Mouse (Mus musculus) kidney, postnatal 25 days (tissue): ENCODE data around the gene Chrm1.

Experiments
- DNase-seq, 2 experiments: peaks; one replicate each; pipeline ENCODE4 v3.0.0; 2021; ENCODE audit warnings: mixed read lengths in 2 of 2

The Chrm1 gene

DNA sequence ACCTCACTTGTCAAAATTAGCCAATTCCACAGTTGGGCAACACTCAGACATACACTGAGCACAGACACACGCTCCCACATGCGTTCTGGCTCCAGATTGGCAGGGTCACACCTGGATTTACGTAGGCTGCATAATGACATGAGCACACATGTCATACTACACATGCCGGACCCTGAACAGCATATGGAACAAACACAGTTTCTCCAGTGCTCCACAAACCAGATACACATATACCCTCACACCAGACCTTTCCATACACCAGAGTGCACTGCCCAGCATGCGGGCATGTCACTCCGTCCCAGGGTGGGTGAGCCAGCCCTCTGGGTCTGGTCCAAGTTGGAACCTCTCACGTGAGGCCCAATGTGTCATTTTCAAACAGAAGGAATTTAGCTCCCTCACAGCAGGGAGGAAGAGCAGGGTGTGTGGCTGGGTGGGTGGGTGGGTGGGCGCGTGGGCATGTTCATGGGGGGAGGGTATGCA lies at the start of gene Chrm1:
Gene Chrm1 (plus strand): TSS at position 430 of the 480 bp plus-strand sequence.
- no peak for DNase-seq

DNA sequence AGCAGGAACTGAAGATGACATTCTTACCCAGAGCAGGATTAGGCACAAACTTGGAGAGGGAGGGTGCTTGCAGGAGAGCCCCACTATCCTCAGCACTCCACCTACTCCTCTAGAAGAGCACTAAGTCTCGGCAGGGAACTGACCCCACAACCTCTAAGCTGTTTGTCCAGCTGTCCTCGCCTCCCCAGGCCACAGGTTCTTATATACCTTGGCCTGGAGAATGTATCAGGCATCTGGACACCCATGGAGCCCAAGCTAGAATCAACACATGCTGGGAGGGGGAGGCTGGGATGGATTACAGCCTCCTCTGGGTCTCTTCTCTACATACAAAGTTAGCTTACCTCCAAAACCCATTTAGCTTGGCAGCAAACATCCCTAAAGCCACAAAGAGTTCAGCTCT lies 49.2 kb upstream of the Chrm1 start:
- no peak for DNase-seq

DNA sequence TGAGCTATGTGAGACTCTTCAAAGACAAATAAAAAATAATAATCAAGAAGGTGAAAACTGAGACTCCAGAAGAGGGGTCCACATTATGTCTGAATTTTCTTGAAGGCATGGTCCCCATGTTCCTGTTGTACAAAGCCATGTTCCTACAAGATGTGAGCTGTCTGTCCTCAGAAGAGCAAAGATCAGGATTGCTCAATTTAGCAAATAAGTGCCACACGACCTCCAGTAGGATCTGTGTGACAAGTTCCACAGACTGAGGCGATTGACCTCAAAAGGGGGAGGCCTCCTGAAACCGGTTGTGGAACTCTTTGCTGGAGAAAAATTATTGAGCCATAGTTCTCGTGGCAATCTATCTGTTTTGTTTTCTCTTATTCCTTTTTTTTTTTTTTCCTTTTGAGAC lies 47.3 kb upstream of the Chrm1 start:
- no peak for DNase-seq

DNA sequence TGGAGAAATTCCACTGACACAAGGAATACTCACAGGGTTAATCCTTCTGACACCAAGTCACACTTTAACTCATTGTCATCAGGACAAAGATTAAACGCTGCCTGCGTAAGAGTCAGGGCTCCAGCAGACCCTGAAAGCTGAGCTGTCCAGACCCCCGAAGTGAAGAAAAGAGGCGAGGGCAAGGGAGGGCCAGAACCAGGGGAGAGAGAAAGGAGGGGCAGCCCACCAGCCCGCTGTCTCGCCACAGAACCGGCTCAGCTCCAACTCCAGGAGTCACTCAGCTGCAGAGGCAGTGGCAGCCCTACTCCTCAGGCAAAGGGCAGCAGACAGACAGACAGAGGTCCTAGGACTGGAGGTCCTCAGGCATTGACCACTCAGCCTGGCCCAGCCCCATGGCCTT lies 45.7 kb upstream of the Chrm1 start, which contains the start of gene Slc22a6:
Gene Slc22a6 (plus strand): TSS at position 136 of the 400 bp plus-strand sequence.
- peak; percentile 40 to 67 for DNase-seq

DNA sequence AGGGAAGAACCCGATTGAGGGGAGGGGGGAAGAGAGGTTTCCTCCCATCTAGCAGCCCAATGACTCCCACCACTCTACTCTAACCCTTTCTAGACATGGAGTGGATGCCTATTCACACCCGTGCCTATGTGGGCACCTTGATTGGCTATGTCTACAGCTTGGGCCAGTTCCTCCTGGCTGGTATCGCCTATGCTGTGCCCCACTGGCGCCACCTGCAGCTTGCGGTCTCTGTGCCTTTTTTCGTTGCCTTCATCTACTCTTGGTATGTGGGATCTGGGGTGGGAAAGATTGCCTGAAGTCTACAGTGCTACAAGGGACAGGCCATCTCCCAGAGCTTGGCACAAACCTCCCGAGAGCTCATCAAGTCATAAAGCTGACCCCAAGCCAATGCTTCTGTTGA lies 42.5 kb upstream of the Chrm1 start:
- peak; percentile 52 to 65 for DNase-seq

DNA sequence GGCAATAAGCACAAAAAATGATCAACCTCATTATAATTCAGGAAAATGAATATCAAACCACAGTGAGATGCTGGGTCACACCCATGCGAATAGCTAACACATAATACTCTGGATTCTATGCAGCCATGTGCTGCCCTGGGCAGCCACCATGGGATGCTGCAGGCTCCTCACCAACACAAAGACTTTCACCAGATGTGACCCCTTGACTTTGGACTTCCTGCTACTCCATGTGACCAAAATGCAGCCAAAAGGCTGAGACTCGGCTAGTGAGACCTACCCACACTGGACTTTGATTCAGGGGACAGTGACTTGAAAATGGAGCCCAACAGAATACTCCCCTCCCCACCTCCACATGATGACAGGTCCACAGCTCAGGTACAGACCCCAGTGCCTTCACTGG lies 33.3 kb upstream of the Chrm1 start:
- peak; percentile 65 to 81 for DNase-seq

DNA sequence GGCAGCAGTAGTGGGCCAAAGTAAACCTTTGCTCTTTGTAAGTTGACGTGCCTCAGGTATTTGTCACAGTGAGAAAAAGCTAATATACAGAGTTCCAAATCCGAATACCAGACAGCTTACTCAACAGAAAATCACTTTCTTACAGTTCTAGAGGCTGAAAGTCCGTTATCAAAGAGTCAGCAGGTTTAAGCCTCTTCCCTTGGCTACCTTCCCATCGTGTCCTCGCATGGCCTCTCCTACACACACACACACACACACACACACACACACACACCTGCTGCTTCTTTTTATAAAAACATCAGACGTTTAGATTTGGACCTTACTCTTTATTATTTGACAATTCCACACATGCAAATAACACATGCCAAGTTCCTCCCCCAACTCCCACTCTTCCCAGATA lies 32.8 kb upstream of the Chrm1 start:
- DNase-seq, result peak; percentile 70 to 83

DNA sequence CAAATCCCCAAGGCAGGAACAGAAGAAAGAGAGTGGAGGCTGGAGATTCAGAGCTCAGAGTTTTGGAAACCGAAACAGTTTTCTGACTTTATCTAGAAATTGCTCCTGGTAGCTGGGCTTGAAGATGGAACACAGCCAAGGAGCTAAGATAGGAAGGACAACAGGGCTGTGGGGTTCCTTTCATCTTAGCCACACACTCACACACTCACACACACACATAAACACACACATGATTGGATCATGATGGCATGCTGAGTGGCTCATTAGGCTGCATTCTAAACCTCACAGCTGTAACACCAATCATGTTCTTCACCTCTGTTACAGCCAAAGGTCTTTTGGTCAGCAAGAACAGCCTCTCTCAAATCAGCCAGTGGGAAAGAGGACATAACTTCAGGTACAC lies 31.6 kb upstream of the Chrm1 start:
- no peak for DNase-seq

DNA sequence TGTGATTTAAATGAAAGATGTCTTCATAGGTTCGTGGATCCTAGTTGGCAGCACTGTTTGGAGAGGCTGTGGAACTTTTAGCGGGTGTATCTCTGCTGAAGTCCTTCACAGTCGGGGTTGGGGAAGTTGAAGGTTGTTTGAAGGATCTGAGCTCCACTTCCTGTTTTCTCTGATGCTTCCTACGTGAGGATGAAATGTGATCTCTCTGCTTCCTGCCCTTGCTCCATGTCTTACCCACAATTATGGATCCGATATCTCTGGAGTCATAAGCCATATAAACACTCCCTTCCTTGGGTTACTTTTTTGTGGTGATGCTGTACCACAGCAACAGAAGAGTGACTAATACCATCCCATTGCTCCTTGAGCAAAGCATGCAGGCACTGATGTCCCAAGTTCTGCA lies 21.5 kb upstream of the Chrm1 start:
- DNase-seq, result no peak

DNA sequence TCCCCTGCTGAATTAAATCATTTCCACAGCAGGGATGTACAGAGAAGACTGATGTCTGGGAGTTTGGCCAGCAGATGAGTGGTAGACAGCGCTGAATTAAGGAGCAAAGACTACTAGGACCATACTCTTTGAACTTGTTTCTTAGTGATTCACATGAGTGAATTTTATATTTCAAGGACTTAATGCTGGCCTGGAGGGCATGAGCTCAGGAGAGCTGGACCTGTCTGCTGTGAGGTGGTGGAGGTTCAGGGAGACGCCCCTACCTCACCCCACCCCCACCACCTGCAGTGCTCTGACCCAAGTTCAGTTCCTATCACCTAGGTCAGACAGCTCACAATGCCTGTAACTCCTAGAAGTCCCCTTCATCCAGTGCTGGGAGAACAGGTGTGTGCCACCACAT lies 17.2 kb upstream of the Chrm1 start:
- peak in 1 of 2 experiments; percentile 56 for DNase-seq

DNA sequence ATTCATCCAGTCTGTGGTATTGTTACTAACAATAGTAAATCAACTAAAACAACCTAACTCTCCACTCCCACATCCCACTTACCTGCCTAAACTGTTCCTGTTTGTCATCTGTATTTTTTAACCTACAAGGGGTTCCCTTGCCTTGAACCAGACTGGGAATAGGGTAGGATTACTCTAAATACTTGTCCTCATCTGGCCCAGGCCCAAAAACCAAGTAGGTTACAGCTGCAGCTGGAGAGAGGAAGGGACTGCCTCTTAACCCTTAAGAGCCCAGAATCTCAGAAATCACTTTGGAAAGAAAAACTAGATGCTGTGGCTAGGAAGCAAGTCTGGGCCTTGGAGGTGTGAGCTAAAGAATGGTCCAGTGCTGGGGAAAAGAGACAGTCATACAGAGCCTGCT lies 7.8 kb upstream of the Chrm1 start:
- DNase-seq, result peak in 1 of 2 experiments; percentile 20

DNA sequence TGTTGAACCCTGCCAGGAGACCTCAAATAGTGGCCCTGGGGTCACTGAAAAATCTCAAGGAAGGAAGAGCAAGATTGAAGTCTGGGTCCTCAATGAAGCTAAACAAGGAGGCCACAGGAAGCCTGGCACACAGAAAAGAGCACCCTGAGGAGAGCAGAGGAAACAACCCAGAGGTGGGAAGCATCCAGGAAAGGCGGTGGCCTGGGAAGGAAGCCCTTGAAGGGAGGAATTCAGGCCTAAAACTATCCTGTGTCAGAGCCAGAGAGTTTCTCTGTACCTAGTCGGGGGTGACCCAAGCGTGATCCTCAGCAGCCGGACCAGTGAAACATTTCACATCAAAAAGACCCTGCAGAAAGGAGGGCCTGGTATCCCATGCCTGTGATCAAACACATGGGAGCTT lies 7.2 kb upstream of the Chrm1 start:
- DNase-seq, result peak; percentile 24 to 62

DNA sequence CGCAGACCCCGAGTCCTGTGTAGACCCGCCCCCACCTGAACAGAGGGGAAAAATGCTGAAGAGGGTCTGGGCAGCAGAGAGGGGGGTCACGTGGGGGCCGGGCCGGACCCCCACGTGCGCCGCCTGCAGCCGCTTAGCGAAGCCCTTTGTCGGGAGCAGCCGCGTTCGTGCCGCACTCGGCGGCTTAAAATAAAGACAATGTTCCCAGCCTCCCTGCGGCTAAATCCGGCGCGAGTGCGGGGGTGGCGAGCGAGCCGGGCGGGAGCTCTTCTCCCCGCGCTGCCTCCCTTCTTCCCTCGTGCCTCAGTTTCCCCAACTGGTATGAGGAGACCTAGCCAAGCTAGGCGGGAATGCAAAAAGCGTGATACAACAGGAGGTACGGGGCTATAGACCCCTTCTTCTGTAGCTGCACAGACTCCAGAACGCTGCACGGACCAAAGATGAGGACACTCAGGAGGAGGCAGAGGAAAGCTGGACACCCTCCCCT lies 1.7 kb upstream of the Chrm1 start:
- no peak for DNase-seq

DNA sequence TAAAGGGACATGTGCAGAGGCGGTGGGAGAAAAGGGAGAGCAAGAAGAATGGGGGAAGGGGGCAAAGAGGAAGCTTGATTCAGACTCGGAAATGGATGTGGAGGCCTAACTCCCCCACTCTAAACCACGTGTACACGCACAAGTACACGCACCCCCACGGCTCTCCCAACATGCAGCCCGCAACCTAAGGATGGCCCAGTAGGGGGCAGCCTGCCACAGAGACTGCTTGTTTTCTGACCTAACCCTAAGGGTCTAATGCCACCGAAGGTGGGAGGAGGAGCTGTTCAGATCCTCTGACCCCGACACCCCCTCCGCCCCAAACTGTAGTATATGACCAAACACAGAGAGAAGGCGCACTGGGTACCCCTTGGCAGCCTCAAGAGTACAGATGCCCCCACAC lies 1.3 kb upstream of the Chrm1 start:
- peak; percentile 68 to 70 for DNase-seq

DNA sequence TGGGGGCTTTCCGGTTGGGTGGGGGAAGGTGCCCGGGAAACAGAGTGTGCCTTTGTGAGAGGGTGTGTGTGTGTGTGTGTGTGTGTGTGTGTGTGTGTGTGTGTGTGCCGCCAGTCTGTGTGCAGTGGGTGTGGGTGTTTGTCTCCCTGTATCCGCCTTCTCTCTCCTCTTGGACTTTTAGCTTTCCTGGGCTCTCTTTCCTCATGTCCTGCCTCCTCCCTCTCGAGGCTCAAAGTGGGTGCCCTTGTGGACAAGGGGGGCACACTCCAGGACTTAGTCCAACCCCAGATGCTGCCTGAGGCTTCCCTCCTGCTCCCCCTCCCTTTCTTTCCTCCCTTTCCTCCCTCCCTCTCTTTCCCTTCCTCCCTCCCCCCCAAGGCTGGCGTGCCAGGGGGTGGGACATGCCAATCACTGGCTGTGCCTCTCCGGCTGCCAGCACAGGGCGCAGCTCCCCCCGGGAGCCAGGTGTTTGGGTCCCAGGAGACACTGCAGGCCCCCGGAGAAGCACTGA lies 377 bp downstream of the Chrm1 start:
- no peak for DNase-seq

DNA sequence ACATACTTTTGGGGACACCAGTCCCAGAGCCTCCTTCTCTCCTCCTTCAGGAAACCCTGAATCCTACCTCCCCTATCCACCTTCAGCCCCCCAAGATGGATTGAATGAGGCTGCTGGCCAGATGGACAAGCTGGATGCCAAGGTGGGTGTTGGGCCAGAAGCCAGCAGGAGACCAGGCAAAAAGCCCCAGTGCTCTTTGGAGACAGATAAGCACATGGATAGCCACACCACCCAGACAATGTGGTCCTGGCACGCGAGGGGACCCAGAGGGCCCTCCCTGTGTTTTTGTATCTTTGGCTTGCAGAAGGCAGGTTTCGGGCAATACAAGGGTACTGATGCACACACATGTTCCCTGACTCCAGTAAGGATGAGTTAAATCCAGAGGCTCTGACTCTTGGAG lies 1.3 kb downstream of the Chrm1 start:
- DNase-seq, result no peak

DNA sequence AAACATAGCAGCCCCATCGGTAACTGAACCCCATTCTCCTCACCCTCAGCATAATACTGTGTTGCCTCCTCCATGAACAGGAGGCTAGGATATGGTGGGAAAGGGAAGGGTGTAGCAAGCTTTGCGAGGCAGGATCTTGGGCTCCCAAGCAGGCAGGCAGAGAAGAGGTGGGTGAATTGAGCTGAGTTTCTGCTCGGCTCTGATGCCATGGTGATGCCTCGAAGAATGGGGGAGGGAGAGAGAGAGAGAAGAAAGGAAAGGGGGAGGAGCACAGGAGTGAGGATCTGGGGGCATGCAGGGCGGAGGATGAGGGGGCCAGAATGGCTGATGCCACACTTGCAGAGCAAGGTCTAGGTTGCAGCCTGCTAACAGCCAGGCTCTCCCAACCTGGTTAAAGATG lies 2.2 kb downstream of the Chrm1 start:
- no peak for DNase-seq

DNA sequence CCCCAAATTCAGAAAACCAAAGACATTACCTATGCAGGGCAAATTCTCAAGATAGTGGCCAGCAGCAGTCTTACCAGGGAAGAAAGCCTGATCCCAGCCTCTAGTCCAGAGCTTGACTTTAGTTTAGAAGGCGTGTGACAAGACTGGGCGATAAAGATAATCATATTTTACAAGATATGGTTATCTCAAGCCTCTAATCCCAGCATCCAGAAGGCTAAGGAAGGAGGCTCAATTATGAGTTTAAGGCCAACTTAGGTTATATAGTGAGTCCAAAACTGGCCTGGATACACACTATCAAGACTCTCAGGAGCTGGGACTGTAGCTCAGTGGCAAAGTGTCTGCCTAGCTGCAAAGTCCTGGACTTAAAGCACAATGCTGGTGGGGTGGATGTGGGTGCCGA lies 9.3 kb downstream of the Chrm1 start:
- DNase-seq, result no peak

DNA sequence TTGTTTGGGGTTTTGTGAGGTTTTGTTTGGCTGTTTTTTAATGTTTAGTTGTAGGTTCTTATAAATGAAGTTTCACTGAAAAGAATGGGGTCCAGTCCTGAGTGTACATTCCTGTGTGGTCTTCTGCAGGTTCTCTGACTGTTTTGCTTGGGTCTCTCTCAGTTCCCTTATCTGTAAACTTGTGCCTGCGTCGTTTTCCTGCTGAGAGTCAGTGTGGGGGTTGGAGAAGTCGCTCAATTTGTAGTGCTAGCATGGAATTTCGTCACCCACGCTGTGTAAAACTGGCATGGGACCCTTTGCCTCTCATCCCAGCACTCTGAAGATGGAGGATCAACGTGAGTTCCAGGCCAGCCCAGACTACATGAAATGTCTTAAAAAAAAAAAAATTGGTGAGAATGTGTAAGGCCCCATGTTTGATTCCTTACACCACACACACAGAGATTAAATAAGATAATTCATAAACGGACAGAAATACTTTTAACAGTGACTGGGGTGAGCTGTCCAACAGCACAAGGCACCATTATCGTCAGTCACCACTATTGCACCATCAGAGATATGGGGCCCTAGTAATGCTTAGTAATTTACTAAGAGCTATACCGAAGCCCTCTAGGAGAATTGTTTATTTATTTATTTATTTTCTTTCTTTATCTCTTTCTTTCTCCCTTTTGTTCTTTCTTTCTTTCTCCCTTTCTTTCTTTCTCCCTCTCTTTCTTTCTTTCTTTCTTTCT lies 9.9 kb downstream of the Chrm1 start:
- no peak for DNase-seq

DNA sequence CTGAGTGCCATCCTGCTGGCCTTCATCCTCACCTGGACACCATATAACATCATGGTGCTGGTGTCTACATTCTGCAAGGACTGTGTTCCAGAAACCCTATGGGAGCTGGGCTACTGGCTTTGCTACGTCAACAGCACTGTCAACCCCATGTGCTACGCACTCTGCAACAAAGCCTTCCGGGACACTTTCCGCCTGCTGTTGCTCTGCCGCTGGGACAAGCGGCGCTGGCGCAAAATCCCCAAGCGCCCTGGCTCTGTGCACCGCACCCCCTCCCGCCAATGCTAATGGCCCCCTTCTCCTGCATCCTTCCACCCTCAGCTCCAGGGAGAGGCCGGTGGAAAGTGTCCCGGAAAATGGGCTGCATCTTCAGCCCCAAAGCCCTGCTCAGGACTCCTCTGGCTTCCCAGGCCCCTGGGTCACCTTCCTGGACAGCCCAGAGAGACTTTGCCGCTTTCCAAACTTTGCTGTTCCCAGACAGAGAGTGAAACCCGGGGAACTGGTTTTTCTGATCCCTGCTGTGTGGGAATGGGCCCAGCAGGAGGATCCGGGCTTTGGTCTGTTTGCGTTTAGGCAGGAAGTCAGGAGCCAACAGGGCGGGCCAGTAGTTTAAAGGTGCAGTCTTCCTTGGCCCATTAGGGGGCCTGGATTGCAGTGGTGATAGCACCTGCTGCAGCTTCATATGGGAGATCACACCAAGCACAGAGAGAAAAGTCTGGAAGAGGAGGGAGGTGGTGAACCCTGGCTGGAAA lies 15.6 kb downstream of the Chrm1 start:
- peak; percentile 39 to 68 for DNase-seq

DNA sequence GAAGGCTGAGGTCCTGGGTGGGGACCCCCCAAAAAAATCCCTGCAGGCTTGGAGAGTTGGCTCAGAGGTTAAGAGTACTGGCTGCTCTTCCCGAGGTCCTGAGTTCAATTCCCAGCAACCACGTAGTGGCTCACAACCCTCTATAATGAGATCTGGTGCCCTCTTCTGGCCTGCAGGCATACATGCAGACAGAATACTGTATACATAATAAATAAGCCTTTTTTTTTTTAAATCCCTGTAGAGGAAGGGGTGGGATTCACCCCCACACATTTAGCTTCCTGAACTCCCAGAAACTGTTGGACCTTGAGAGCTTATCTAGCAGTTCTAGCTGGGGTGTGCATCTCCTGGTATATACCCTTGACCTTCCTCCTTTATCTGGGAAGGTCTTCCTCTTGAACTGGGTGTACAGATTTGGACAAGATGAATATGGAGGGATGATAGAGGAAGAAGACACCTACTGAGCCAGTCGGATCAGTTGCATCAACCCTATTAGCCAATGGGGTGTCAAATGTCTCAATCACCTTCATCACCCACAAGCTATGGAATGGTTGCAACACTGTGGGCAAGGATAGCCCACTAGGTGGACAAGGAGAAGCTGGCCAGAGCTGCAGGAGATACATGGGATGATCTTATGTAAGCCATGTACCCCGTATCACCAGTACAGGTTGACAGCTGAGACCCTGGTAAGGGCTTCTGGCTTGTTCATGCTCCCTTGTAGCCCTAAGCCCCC lies 18.2 kb downstream of the Chrm1 start:
- DNase-seq, result no peak

DNA sequence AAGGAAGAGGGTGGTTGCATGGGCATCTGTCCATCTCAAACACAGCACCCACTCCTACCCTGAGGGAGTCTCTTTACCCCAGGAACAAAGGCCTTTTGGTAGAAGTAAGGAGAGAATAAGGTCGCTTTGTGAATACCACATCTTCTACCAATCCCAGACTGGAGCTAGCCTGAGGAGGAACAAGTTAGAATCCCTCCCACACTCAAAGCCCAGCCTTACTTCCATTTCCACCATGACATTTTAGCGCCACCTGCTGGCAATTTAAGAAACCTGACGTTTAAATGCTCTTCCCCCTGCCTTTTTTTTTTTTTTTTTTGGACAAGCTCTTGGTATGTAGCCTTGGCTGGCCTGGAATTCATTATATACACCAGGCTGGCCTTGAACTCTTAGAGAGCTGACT lies 19.4 kb downstream of the Chrm1 start:
- DNase-seq, result peak; percentile 76 to 84

DNA sequence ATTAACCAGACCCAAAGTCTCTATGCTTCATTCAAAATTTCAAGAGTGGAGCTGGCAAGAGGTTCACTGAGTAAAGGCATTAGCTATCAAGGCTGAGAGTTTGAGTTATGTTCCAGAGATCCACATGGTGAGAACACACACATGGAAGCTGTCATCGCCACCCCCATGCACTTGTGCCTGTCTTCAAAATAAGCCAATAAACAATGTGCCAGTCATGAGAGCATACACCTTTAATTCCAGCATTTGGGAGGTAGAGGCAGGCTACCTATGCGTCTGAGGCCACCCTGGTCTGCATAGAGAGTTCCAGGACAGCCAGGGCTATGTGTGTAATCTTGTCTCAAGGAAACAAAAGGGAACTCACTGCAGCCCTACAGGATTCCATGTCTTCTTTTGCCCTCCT lies 20.0 kb downstream of the Chrm1 start:
- DNase-seq, result no peak
